Mouse (Mus musculus): ENCODE measurements around the gene Gm128. TPM values are rescaled to one million over a fixed set of nuclear protein-coding genes. Genes with fewer than 3 reads are reported as not detected.

Gene Gm128
- polyA plus RNA-seq, 1 experiment from 2014 or later: 0.30 TPM

GRCm38 (mm10) chr3:95235386-95236301 lies 5.8 kb downstream of the Gm128 start:
- no peaks in the 10 kb centered on the region for H3K27me3 ChIP-seq (ENCODE audit: poor library complexity, severe bottlenecking)
- DNase-seq (ENCODE audit: extremely low spot score, low spot score): no peak
- H3K9me3 ChIP-seq: 0 out of 2 replicates have a peak, but pooled peaks cover 3% of the 10 kb centered on the region
- peaks cover 37% of the 10 kb centered on the region for H3K4me1 ChIP-seq
- H3K36me3 ChIP-seq (replicated peaks): peaks cover 84% of the 10 kb centered on the region
- no peak overlapping the region for H3K27ac ChIP-seq
- WGBS: 60% methylated on average over 23 of the region's 23 CpGs
- H3K4me3 ChIP-seq: peak overlapping the region; percentile 10; the same call in 1 of the 2 replicates

- Histone ChIP-seq H3K27me3 (ENCODE audit: poor library complexity, severe bottlenecking) (no peaks in the 10 kb centered on the region), H3K27ac (no peak overlapping the region), H3K9me3 (0 out of 2 replicates have a peak, but pooled peaks cover 3% of the 10 kb centered on the region), H3K4me3 (no peak overlapping the region), H3K36me3 (replicated peaks) (peaks cover 74% of the 10 kb centered on the region), H3K4me1 (peaks cover 50% of the 10 kb centered on the region)
- WGBS: 93% methylated on average over 16 of the region's 16 CpGs
- DNase-seq (ENCODE audit: extremely low spot score, low spot score): no peak
Observed at GRCm38 (mm10) chr3:95233303-95233980, 8.0 kb downstream of the Gm128 start.

GRCm38 (mm10) chr3:95232771-95233170 lies 8.6 kb downstream of the Gm128 start:
- H3K27me3 ChIP-seq (ENCODE audit: poor library complexity, severe bottlenecking): no peaks in the 10 kb centered on the region
- no peak for DNase-seq (ENCODE audit: extremely low spot score, low spot score)
- peaks cover 67% of the 10 kb centered on the region for H3K36me3 ChIP-seq (replicated peaks)
- H3K9me3 ChIP-seq: no peaks in the 10 kb centered on the region
- H3K4me3 ChIP-seq: no peak overlapping the region
- no peak overlapping the region for H3K27ac ChIP-seq
- WGBS: 91% methylated on average over 7 of the region's 7 CpGs
- peaks cover 50% of the 10 kb centered on the region for H3K4me1 ChIP-seq

GRCm38 (mm10) chr3:95231298-95232221 lies 9.8 kb downstream of the Gm128 start, which contains the start of gene Mllt11:
TSS of gene Mllt11 (minus strand) at chr3:95232171.
- Histone ChIP-seq H3K4me3 (peak within 1 kb of the TSS; percentile 93), H3K9me3 (no peaks in the 10 kb centered on the region), H3K4me1 (peaks cover 60% of the 10 kb centered on the region), H3K36me3 (replicated peaks) (peaks cover 57% of the 10 kb centered on the region), H3K27me3 (ENCODE audit: poor library complexity, severe bottlenecking) (no peaks in the 10 kb centered on the region), H3K27ac (peak within 1 kb of the TSS; percentile 98)
- 86% methylated on average over 13 of the region's 13 CpGs for WGBS
- DNase-seq (ENCODE audit: extremely low spot score, low spot score): no peak

GRCm38 (mm10) chr3:95230495-95231297 lies 10.7 kb downstream of the Gm128 start:
- Histone ChIP-seq H3K4me3 (peak overlapping the region; percentile 93), H3K27ac (peak overlapping the region; percentile 98), H3K9me3 (no peaks in the 10 kb centered on the region), H3K36me3 (replicated peaks) (peaks cover 54% of the 10 kb centered on the region), H3K4me1 (peaks cover 64% of the 10 kb centered on the region), H3K27me3 (ENCODE audit: poor library complexity, severe bottlenecking) (no peaks in the 10 kb centered on the region)
- WGBS: 44% methylated on average over 8 of the region's 8 CpGs
- no peak for DNase-seq (ENCODE audit: extremely low spot score, low spot score)

- H3K36me3 ChIP-seq (replicated peaks): peaks cover 54% of the 10 kb centered on the region
- H3K9me3 ChIP-seq: no peaks in the 10 kb centered on the region
- 2% methylated on average over 13 of the region's 13 CpGs for WGBS
- peak; percentile 47 for DNase-seq (ENCODE audit: extremely low spot score, low spot score)
- peak overlapping the region; percentile 93 for H3K4me3 ChIP-seq
- no peaks in the 10 kb centered on the region for H3K27me3 ChIP-seq (ENCODE audit: poor library complexity, severe bottlenecking)
- peaks cover 61% of the 10 kb centered on the region for H3K4me1 ChIP-seq
- peak overlapping the region; percentile 98 for H3K27ac ChIP-seq
Observed at GRCm38 (mm10) chr3:95229781-95230494, 11.5 kb downstream of the Gm128 start.

- Histone ChIP-seq H3K4me3 (peak overlapping the region; percentile 93), H3K27ac (peak overlapping the region; percentile 98), H3K9me3 (no peaks in the 10 kb centered on the region), H3K27me3 (ENCODE audit: poor library complexity, severe bottlenecking) (no peaks in the 10 kb centered on the region), H3K36me3 (replicated peaks) (peaks cover 54% of the 10 kb centered on the region), H3K4me1 (peaks cover 61% of the 10 kb centered on the region)
- under 1% methylated on average over 43 of the region's 43 CpGs for WGBS
- peak; percentile 46 for DNase-seq (ENCODE audit: extremely low spot score, low spot score)
Observed at GRCm38 (mm10) chr3:95228894-95229780, 12.3 kb downstream of the Gm128 start.

- H3K4me1 ChIP-seq: peaks cover 65% of the 10 kb centered on the region
- peak within 1 kb of the TSS; percentile 93 for H3K4me3 ChIP-seq
- WGBS: under 1% methylated on average over 64 of the region's 64 CpGs
- no peaks in the 10 kb centered on the region for H3K9me3 ChIP-seq
- H3K27me3 ChIP-seq (ENCODE audit: poor library complexity, severe bottlenecking): no peaks in the 10 kb centered on the region
- DNase-seq (ENCODE audit: extremely low spot score, low spot score): peak; percentile 85
- peak within 1 kb of the TSS; percentile 98 for H3K27ac ChIP-seq
- H3K36me3 ChIP-seq (replicated peaks): peaks cover 54% of the 10 kb centered on the region
Observed at GRCm38 (mm10) chr3:95228148-95228893, 13.1 kb downstream of the Gm128 start, which contains the start of gene Cdc42se1. TSS of gene Cdc42se1 (plus strand) at chr3:95228732.

GRCm38 (mm10) chr3:95227214-95227613 lies 14.2 kb downstream of the Gm128 start:
- Histone ChIP-seq H3K27me3 (ENCODE audit: poor library complexity, severe bottlenecking) (no peaks in the 10 kb centered on the region), H3K27ac (peak overlapping the region; percentile 98), H3K36me3 (replicated peaks) (peaks cover 54% of the 10 kb centered on the region), H3K4me1 (peaks cover 65% of the 10 kb centered on the region), H3K4me3 (peak overlapping the region; percentile 93), H3K9me3 (no peaks in the 10 kb centered on the region)
- no peak for DNase-seq (ENCODE audit: extremely low spot score, low spot score)
- WGBS: 38% methylated on average over 1 of the region's 1 CpGs

- H3K27me3 ChIP-seq (ENCODE audit: poor library complexity, severe bottlenecking): no peaks in the 10 kb centered on the region
- H3K4me3 ChIP-seq: peak overlapping the region; percentile 24
- H3K27ac ChIP-seq: peak overlapping the region; percentile 74
- H3K9me3 ChIP-seq: no peaks in the 10 kb centered on the region
- 21% methylated on average over 6 of the region's 6 CpGs for WGBS
- peaks cover 69% of the 10 kb centered on the region for H3K36me3 ChIP-seq (replicated peaks)
- peaks cover 38% of the 10 kb centered on the region for H3K4me1 ChIP-seq
- DNase-seq (ENCODE audit: extremely low spot score, low spot score): peak; percentile 74
Observed at GRCm38 (mm10) chr3:95224295-95224694, 17.1 kb downstream of the Gm128 start.
